Mouse (Mus musculus) cortical plate, adult 2 months (tissue): ENCODE measurements around the gene Thg1l.

Source experiments
- CTCF ChIP-seq: fragments of 200-500 bp; IDR thresholded peaks from 2 replicates; pipeline ENCODE4 v1.5.1; 2011; ENCODE audit warnings: mild to moderate bottlenecking, control low read depth, low read length; ENCODE audit not compliant: insufficient read depth; ENCODE audit errors: extremely low read depth
- POLR2A ChIP-seq: fragments of 200-500 bp; IDR thresholded peaks from 2 replicates; pipeline ENCODE4 v1.6.1; 2011; ENCODE audit warnings: mild to moderate bottlenecking, low read length, control low read depth; ENCODE audit not compliant: insufficient read depth; ENCODE audit errors: extremely low read depth

- TF ChIP-seq POLR2A (no peak), CTCF (no peak)
Observed at GRCm38 (mm10) chr11:45980893-45981253, 25.6 kb upstream of the Thg1l start.
